Mouse (Mus musculus): ENCODE results near the gene Stox2.

DNA sequence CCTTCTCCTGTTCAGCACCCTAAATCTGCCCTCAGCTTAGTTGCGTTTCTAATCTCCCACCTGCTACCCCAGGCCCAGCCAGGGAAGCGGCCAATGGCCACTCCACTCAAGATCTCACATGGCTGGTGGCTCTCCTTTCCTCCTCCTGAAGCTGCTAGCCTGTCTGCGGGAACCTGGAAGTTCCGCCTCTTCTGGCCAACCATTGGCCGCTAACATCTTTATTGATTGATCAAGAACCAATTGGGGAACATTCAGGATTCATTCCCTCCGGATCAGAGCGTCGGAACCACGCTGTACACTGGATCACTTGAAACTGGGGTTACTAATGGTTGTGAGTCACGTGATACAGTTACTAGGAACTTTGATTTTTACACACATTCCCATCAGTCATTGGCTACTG, 12.4 kb upstream of the Stox2 start:
- TF ChIP-seq GATA1 (IDR thresholded peaks at IDR 0.05; ENCODE audit: borderline replicate concordance, low read length) (no peak), CTCF (IDR thresholded peaks at IDR 0.05; ENCODE audit: low read depth, low read length) (no peak), TAL1 (conservative IDR thresholded peaks at IDR 0.05; ENCODE audit: low read depth, low read length) (no peak), POLR2AphosphoS5 (IDR thresholded peaks at IDR 0.05; ENCODE audit: insufficient replicate concordance, low read depth, low read length) (no peak), GATA2 (IDR thresholded peaks at IDR 0.05; ENCODE audit: borderline replicate concordance, low read depth, low read length) (no peak)

All from G1E (cell line).